Mouse (Mus musculus): Measurements from ENCODE around the gene Acbd7. TPM values are rescaled to one million over a fixed set of nuclear protein-coding genes. Genes with fewer than 3 reads are reported as not detected.

Gene Acbd7
- polyA plus RNA-seq, 1 experiment from 2014 or later = 0.43 TPM

Other genes starting within 250 kb of the Acbd7 start
- gene Fam171a1, start 221.9 kb upstream of the Acbd7 start, polyA plus RNA-seq (2014; fragmentation: Nextera tagmentation; extraction: Ambion mirVana) = 36.0 and 41.6 TPM in 2 replicates
- gene Nmt2, start 52.0 kb upstream of the Acbd7 start, polyA plus RNA-seq (2014; fragmentation: Nextera tagmentation; extraction: Ambion mirVana) = 46.0 and 46.1 TPM in 2 replicates
- gene Rpp38, start 3.5 kb upstream of the Acbd7 start, polyA plus RNA-seq (2014; fragmentation: Nextera tagmentation; extraction: Ambion mirVana) = 22.2 and 22.4 TPM in 2 replicates
- not detected in 2 replicates for gene Olah, start 61.0 kb downstream of the Acbd7 start, polyA plus RNA-seq (2014; fragmentation: Nextera tagmentation; extraction: Ambion mirVana)
- not detected in 2 replicates for gene Meig1, start 86.5 kb downstream of the Acbd7 start, polyA plus RNA-seq (2014; fragmentation: Nextera tagmentation; extraction: Ambion mirVana)
- gene Dclre1c, start 88.0 kb downstream of the Acbd7 start, polyA plus RNA-seq (2014; fragmentation: Nextera tagmentation; extraction: Ambion mirVana) = 5.8 and 5.9 TPM in 2 replicates
- 47.4 and 54.5 TPM in 2 replicates for gene Suv39h2, start 138.9 kb downstream of the Acbd7 start, polyA plus RNA-seq (2014; fragmentation: Nextera tagmentation; extraction: Ambion mirVana)
- 7.1 and 8.8 TPM in 2 replicates for gene Gm45902, start 176.6 kb downstream of the Acbd7 start, polyA plus RNA-seq (2014; fragmentation: Nextera tagmentation; extraction: Ambion mirVana)
- 122 and 125 TPM in 2 replicates for gene Hspa14, start 176.6 kb downstream of the Acbd7 start, polyA plus RNA-seq (2014; fragmentation: Nextera tagmentation; extraction: Ambion mirVana)
- gene Cdnf, start 176.9 kb downstream of the Acbd7 start, polyA plus RNA-seq (2014; fragmentation: Nextera tagmentation; extraction: Ambion mirVana) = 0.36 TPM in 1 of 2 replicates, not detected in the other
- gene Fam107b, start 234.3 kb downstream of the Acbd7 start, polyA plus RNA-seq (2014; fragmentation: Nextera tagmentation; extraction: Ambion mirVana) = 79.4 and 80.6 TPM in 2 replicates

All from embryonic facial prominence, embryonic 11.5 days (tissue).